Mouse (Mus musculus): ENCODE results near the gene Fam217b.
A peak's percentile ranks its signal among the peaks of the same experiment; 100 is the strongest.

Gene Fam217b

DNA sequence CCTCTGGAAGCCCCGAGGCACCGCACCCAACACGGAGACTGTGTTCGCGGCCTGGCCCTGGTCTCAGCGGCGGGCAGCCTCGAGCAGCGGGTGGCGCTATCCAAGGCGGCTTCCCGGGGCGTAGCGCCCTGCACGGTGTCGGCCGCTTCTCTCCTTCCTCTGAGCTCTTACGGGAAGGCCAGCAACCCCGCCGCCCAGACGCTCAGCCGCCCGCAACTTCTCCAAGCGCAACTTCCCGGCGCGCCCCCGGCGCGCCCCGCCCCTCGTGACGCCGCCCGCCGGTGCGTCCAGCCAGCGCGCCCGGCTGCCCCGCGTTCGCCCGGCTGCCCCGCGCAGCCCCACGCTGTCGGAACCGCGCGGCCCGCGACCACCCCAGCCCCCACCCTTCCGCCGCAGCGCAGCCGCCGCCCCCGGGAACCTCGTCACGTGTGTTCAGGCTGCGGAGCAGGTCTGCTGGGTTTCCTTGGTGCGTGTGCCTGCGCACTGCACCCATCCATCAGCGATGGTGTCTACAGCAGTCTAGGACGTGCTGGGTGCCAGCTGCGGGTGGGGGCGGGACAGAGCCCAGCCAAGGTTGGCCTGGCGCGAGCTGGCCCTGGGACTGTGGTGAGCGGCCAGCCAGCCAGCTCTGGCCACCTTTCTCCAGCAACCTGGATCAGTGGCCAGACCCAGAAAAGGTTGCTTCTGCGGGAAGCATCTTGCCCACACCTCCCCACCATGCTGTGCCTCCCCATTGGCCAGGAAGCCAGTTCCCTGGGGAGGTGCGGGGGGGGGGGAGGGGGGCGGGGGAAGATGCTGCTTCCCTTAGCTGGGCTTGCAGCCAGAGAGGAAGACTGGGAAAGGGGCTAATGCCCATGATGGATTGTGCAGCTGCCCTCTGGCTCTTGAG lies at the start of gene Fam217b, which contains the start of gene Ppp1r3d:
Gene Fam217b (plus strand): TSS at position 264 of the 889 bp plus-strand sequence.
Gene Ppp1r3d (minus strand): TSS at position 212 of the 889 bp plus-strand sequence.
- peak; percentile 54 to 57 for DNase-seq

- no peak for DNase-seq
Observed at GRCm38 (mm10) chr2:178407053-178407815, 7.1 kb upstream of the Fam217b start, which contains the start of gene Sycp2. Sycp2 (minus strand) TSS chr2:178407685.

DNA sequence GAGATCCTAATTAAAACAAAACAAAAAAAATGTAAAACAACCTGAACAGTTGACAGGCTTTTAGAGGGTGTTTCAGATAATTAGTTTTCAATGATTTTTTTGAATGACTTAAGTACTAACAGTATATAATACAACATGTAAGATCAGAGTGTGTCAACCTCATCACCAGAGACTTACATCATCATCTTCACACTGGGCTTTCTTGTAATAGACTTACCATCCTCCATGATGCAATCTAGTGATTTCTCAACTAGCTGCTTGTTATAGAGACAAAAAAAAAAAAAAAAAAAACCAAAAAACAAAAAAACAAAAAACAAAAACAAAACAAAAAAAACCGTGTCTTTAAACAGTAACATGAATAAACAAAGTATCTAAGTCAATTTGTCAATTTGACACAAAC lies 5.3 kb upstream of the Fam217b start:
- DNase-seq, result no peak

DNA sequence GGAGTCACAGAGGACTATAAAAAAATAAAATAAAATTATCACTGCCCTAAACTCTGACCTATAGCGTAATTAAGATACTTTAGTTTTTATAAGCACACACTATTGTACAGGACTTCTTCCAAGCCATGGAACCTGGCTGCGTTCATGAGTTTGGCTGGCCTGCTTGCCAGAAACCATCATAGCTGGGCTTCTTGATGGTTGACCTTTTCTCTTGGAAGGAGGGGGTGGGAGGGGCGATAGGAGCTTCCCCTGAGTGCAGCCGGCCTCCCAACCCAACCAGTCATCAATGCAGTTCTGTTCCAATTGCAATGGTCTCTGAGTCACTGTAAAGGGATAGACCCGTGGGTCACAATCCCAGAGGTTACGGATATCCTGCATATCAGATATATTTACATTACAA lies 4.0 kb upstream of the Fam217b start:
- no peak for DNase-seq

GRCm38 (mm10) chr2:178412598-178412997 lies 1.7 kb upstream of the Fam217b start:
- no peak for DNase-seq

- peak in 1 of 2 experiments; percentile 28 for DNase-seq
Observed at GRCm38 (mm10) chr2:178413081-178413480, 1.2 kb upstream of the Fam217b start.

GRCm38 (mm10) chr2:178413481-178414260 lies 653 bp upstream of the Fam217b start:
- DNase-seq, result peak; percentile 54 to 61

DNA sequence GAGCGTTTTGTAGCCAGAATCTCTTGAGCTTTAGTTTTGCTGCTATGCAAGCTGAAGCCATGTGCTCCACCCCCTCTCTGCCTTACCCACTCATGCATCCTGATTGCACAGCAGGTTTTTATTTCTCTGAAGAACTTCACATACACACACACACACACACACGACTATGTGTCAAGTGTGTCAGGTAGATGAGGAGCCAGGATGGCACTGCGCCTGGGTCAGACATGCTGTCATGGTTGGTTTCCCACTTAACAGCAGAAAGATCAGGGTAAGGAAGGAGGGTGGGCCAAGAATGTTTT lies 775 bp downstream of the Fam217b start:
- peak in 1 of 2 experiments; percentile 54 for DNase-seq

GRCm38 (mm10) chr2:178416427-178416826 lies 2.1 kb downstream of the Fam217b start:
- no peak for DNase-seq

DNA sequence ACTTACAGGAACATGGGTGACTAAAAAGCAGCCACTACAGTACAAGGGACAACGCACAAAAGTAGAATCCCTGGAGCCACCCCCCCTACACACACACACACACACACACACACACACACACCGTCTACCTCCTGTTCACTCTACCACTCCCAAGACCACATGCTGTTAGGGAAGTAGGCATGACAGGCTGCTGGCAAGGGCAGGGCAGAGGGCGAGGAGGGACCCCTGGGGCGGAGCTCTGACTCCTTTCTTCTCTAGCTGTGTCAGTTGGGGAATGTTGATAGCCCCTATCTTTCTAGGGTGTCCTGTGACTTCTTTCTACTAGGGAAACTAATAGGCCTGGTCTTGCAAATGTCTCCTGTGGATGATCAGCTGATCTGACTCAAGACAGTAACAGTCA lies 2.6 kb downstream of the Fam217b start:
- DNase-seq, result peak in 1 of 2 experiments; percentile 22

- no peak for DNase-seq
Observed at GRCm38 (mm10) chr2:178420576-178420975, 6.3 kb downstream of the Fam217b start.

GRCm38 (mm10) chr2:178421603-178422002 lies 7.3 kb downstream of the Fam217b start:
- no peak for DNase-seq

- no peak for DNase-seq
Observed at GRCm38 (mm10) chr2:178422186-178422585, 7.9 kb downstream of the Fam217b start.

- DNase-seq, result no peak
Observed at GRCm38 (mm10) chr2:178423223-178423622, 8.9 kb downstream of the Fam217b start.

- DNase-seq, result peak; percentile 50 to 57
Observed at GRCm38 (mm10) chr2:178426229-178426628, 11.9 kb downstream of the Fam217b start.

- no peak for DNase-seq
Observed at GRCm38 (mm10) chr2:178427181-178427580, 12.9 kb downstream of the Fam217b start.

- DNase-seq, result no peak
Observed at GRCm38 (mm10) chr2:178428183-178428582, 13.9 kb downstream of the Fam217b start.

DNA sequence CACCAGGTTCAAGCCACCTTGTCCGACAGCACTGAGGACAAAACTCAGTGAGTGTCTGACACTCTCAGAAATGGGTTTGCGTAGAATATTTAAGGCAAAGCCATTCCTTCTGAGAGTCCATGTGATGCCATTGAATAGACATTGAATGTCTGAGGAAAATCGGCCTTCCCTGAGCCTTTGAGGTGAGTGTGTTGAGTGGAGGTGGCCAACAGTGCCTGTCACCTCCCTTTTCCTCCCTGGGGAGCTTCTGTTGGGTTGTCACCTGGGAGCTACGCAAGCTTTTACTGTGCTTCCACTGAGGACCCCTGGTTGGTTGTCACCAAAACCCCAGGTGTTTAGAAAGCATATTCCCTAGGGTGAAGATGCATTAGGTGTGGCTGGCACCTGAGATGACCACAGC lies 14.4 kb downstream of the Fam217b start:
- DNase-seq, result no peak

- no peak for DNase-seq
Observed at GRCm38 (mm10) chr2:178429426-178429825, 15.1 kb downstream of the Fam217b start.

- no peak for DNase-seq
Observed at GRCm38 (mm10) chr2:178430231-178430630, 15.9 kb downstream of the Fam217b start, which contains the start of gene Cdh26. Cdh26 (plus strand) TSS chr2:178430531.

DNA sequence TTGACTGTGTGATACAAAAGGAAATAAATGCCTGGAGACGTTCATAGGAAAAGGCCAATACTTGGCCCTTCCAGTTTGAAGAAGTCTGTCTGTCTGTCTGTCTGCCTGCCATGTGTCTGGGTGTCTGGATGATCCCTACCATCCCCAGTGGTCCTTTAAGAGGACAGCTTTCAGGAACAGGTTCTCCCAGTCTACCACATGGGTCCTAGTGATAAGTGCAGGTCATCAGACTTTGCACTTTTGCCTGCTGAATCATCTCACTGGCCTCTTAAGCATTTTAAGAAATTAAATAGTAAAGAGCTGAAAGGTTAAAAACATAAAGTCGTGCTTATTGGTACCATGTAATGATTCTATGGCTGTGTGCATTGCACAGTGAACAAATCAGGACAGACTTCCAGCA lies 19.2 kb downstream of the Fam217b start:
- no peak for DNase-seq

DNA sequence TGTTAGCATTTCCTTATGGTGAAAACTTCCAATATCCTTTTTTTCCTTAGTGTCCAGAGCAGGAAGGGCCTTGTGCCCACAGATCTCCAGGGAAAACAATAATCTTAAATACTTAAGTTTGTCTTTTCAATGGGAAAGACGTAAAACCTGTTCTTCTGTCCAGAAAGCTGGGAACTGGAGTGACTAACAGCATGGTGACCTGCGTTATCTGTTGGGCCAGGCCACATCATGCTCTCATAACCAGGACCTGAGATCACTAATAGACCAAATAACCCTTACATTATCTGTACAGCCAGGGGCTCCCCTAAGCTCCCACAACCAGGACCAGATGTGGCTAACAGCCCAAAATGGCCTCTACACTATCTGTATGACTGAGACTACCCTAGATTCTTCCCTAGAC lies 19.6 kb downstream of the Fam217b start:
- DNase-seq, result no peak

- no peak for DNase-seq
Observed at GRCm38 (mm10) chr2:178437311-178437710, 23.0 kb downstream of the Fam217b start.
